Mouse (Mus musculus): ENCODE data around the gene Gm16181.

- no peak for TF ChIP-seq GATA1 (IDR thresholded peaks at IDR 0.05; ENCODE audit: low read length)
- TF ChIP-seq TAL1 (IDR thresholded peaks at IDR 0.05; ENCODE audit: low read length): no peak
These were observed 27.7 kb upstream of the Gm16181 start for GRCm38 (mm10) chr17:35192924-35193323.

Measured in erythroblast, embryonic 14.5 days (primary cell).